Mouse (Mus musculus) lung, embryonic 14.5 days (tissue): ENCODE measurements at regions not wholly inside any gene's neighbourhood (a gene's known extent, or its start where the extent isn't known, plus 50 kb on each side); places are given as distances from the start of the nearest gene placed in this dataset.

Source experiments
- ATAC-seq: fragments of 200-750 bp; cut with Nextera tagmentation; 2 replicates; pipeline ENCODE4 v1.8.0; 2017; ENCODE audit warnings: mild to moderate bottlenecking, moderate TSS enrichment, moderate library complexity; ENCODE audit not compliant: insufficient read depth
- DNase-seq: peaks from one replicate; pipeline ENCODE4 v3.0.0-alpha.2; 2015
- H3K27ac ChIP-seq: fragments of 300-500 bp; sonication (generic); 2 replicates; pipeline ENCODE4 v1.5.1; 2014; ENCODE audit warnings: low read depth, mild to moderate bottlenecking, moderate library complexity
- H3K27me3 ChIP-seq: fragments of 300-500 bp; sonication (generic); 2 replicates; pipeline ENCODE4 v1.6.1; 2014; ENCODE audit warnings: low read length, control low read depth; ENCODE audit not compliant: insufficient read depth
- H3K36me3 ChIP-seq: fragments of 300-500 bp; sonication (generic); 2 replicates; pipeline ENCODE4 v1.6.1; 2014; ENCODE audit warnings: control low read depth; ENCODE audit not compliant: insufficient read depth
- H3K4me1 ChIP-seq: fragments of 300-500 bp; sonication (generic); 2 replicates; pipeline ENCODE4 v1.6.1; 2014; ENCODE audit warnings: antibody characterized with exemption, control low read depth; ENCODE audit not compliant: insufficient read depth
- H3K4me2 ChIP-seq: fragments of 300-500 bp; sonication (generic); 2 replicates; pipeline ENCODE4 v1.6.1; 2014; ENCODE audit warnings: mild to moderate bottlenecking
- H3K4me3 ChIP-seq: fragments of 300-500 bp; sonication (generic); 2 replicates; pipeline ENCODE4 v1.5.1; 2014; ENCODE audit warnings: low read depth, low read length
- H3K9ac ChIP-seq: fragments of 300-500 bp; sonication (generic); 2 replicates; pipeline ENCODE4 v1.6.1; 2014
- H3K9me3 ChIP-seq: fragments of 300-500 bp; sonication (generic); 2 replicates; pipeline ENCODE4 v1.6.1; 2016; ENCODE audit warnings: low read depth, low read length, control low read depth
- CTCF ChIP-seq: IDR thresholded peaks from 2 replicates; pipeline ENCODE4 v1.5.1; 2016; ENCODE audit warnings: antibody characterized with exemption, low read depth
- WGBS: fragments of 180-500 bp; shearing (Covaris S2); extraction: QIAGEN DNeasy Blood & Tissue Kit; methylation state at CpG from one replicate; pipeline ENCODE4 v1.1.7; 2014; 5-methylcytosine and 5-hydroxymethylcytosine counted together

DNA sequence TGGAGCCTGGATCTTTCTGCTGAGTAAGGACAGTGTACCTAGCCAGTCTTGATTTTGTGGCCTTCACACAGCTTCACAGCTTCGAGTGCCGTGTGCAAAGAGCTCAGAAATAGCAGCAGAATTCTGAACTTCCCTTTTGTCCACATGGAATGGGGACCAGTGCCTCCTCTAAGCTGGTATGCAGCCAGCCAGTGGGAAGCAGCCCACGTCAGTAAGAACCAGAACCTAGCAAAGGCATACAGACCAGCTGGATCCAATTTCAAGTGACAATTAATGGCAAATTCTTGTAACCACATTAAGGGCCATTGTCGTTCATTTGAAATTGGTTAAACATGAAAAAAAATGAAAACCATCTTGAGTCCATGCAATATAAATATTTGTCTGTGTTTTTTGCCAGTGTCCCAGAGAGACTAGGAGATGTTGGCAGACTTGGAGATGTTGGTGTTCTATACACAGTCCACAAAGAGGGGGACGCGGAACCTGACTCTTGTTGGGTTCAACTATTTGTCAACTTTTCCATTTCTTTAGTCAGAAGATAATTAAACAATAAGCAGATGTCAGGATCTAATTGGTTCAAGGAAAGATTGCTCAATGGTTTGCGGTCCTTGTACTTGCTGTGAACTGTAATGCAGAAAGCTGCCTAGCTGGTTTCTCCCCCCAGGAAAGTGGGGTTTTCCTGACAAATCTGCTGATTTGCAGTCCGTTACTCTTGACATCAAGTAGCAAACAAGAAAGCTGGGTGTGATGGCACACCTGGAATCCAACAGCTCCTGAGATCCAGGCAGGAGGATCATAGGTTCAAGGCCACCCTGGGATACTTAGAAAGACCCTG is 125.1 kb downstream of the Rplp1 start:
- no peak overlapping the region for H3K27ac ChIP-seq
- no peak overlapping the region for H3K4me3 ChIP-seq
- DNase-seq (peak; percentile 64), ATAC-seq (peak; percentile 56; the same call in 1 of the 2 replicates)
- H3K4me2 ChIP-seq = no peak overlapping the region
- H3K9me3 ChIP-seq = no peaks in the 10 kb centered on the region
- H3K9ac ChIP-seq = no peak overlapping the region
- H3K36me3 ChIP-seq = no peaks in the 10 kb centered on the region
- no peak for TF ChIP-seq CTCF
- WGBS = 45% methylated on average over 8 of the region's 8 CpGs
- H3K4me1 ChIP-seq = no peaks in the 10 kb centered on the region
- no peaks in the 10 kb centered on the region for H3K27me3 ChIP-seq

DNA sequence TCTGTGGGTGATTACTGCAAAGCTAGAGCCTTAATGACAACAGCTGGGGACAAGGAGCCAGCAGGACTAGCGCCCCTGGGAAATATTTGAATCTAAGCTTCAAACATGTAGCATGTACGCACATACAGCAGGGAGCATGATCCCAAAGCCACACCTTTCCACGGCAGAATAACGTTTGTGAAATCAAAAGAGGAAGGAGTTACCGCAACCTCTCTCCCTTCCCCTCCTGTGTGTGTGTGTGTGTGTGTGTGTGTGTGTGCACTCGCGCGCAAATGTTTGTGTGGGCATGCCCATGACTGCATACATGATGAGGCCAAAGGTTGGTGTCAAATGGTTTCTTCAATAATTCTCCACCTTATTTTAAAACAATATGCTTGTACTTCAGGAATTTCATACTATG is 132.9 kb downstream of the Rplp1 start:
- Histone ChIP-seq H3K4me3 (no peak overlapping the region), H3K4me1 (no peaks in the 10 kb centered on the region), H3K36me3 (no peaks in the 10 kb centered on the region), H3K9me3 (no peaks in the 10 kb centered on the region), H3K4me2 (no peak overlapping the region), H3K9ac (no peak overlapping the region), H3K27ac (no peak overlapping the region), H3K27me3 (no peaks in the 10 kb centered on the region)
- TF ChIP-seq CTCF = no peak
- DNase-seq = no peak
- no peak for ATAC-seq
- WGBS = 87% methylated on average over 8 of the region's 8 CpGs

DNA sequence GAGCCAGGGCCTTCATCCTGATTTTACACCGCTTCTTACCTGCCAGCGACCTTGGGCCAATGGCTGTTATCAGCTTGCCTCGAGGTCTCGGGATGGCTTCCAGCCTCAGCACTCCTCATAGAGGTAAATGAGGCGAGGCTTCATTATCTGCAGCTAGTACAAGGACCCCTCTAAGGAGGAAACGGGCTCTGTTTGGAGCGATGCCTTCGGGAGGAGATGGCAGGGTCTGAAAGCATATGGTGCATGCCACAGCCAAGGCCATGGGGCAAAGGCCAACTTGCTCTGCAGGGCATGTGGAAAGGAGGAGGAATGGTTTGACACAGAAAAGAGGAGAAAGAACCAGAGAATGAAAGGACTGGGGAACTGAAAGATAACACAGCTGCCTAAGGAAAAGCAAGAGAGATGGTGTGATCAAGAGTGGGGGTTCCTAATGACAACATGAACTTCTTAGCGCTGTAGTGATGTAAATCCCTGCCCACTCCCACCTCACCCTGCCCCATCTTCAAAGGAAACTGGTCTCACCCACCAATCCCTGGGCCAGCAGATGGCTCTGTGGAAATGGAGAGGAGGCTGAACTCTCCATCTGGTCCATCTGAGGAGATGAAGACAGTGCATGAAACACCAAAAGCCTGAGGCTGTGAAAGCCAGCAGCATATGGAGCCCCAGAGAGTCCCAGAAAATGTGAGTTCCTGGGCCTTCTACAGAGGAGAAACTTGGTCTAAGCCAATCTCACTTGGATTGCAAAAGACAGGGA is 134.0 kb downstream of the Rplp1 start:
- Histone ChIP-seq H3K36me3 (no peaks in the 10 kb centered on the region), H3K27ac (no peak overlapping the region), H3K4me2 (no peak overlapping the region), H3K9me3 (no peaks in the 10 kb centered on the region), H3K9ac (no peak overlapping the region), H3K27me3 (no peaks in the 10 kb centered on the region), H3K4me3 (no peak overlapping the region), H3K4me1 (no peaks in the 10 kb centered on the region)
- WGBS = 81% methylated on average over 9 of the region's 9 CpGs
- no peak for TF ChIP-seq CTCF
- ATAC-seq (no peak), DNase-seq (no peak)

DNA sequence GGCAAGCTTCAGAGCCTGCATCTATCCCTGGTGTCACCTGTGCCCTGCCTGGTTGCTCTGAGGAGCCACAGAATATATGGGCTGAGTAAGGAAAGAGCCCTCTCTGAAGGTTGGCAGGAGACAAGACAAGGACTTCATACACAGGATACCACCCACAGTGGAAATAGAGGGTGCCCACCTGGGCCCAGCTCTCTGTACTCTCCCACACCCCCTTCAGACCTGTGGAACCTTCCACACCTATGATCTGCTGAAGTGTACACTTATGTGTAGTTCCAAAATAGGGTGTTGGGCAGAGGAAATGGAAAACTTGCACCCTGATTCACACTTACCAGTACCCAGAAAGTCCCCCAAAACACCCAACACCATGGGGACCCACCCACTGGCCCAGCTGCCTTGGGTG is 135.2 kb downstream of the Rplp1 start:
- no peak for TF ChIP-seq CTCF
- Histone ChIP-seq H3K9ac (no peak overlapping the region), H3K27me3 (no peaks in the 10 kb centered on the region), H3K4me3 (no peak overlapping the region), H3K27ac (no peak overlapping the region), H3K9me3 (no peaks in the 10 kb centered on the region), H3K36me3 (no peaks in the 10 kb centered on the region), H3K4me1 (no peaks in the 10 kb centered on the region), H3K4me2 (no peak overlapping the region)
- no peak for DNase-seq
- ATAC-seq = no peak

DNA sequence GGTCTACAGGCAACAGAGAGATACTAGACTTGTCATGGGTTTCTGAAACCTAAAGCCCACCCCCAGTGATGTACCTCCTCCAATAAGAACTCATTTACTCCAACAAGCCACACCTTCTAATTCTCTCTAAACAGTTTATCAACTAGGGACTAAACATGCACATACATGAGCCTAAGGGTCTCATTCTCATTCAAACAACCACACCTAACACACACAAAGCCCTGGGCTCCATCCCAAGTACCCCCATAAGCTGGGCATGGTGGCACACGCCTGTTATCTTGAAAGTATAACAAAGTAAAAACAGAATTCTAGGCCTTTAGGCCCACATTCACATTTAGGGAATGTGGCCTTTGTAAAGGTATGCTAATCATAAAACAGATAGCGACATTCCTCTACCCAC is 137.9 kb downstream of the Rplp1 start:
- no peak for DNase-seq
- H3K36me3 ChIP-seq = no peaks in the 10 kb centered on the region
- H3K4me2 ChIP-seq = no peak overlapping the region

DNA sequence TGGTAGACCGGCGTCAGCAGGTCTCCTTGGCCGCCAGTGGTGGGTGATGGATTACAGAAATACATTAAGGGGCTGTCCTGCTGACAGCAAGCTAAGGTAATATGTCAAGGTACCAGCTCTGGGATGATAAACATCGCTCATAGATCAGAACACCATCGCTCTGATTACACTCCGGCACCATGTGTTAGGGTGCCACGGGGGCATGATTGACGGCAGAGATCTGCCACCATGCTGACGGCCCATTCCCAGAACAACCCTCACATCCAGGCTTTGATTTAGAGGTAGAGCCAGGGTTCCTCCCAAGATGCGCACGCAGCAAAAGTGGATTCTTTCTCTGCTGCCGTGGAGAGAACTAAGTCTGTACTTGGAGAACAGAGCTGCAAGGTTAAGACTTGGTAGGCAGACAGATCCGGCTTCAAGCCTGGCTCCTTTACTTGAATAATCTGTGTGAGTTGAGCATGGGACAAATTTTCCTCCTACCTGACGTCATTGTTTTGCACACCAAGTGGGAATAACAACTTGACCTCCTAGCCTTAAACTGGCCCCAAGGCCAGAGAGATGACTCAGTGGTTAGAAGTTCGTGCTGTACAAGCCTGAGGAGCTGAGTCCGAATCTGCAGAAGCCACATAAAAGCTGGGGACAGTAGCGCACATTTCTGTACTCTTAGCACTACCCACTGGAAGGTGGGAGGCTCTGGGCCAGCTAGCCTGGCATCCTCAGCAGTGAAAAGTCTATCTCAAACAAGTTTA is 144.0 kb downstream of the Rplp1 start:
- H3K4me3 ChIP-seq = no peak overlapping the region
- no peaks in the 10 kb centered on the region for H3K27me3 ChIP-seq
- no peaks in the 10 kb centered on the region for H3K36me3 ChIP-seq
- H3K4me2 ChIP-seq = no peak overlapping the region
- ATAC-seq (no peak), DNase-seq (no peak)
- TF ChIP-seq CTCF = no peak
- H3K4me1 ChIP-seq = no peaks in the 10 kb centered on the region
- H3K27ac ChIP-seq = no peak overlapping the region
- no peaks in the 10 kb centered on the region for H3K9me3 ChIP-seq
- H3K9ac ChIP-seq = no peak overlapping the region
- WGBS = 30% methylated on average over 17 of the region's 17 CpGs

More for the DNA sequence above, 137.9 kb downstream of the Rplp1 start:
- no peak for ATAC-seq
- Histone ChIP-seq H3K27ac (no peak overlapping the region), H3K27me3 (no peaks in the 10 kb centered on the region), H3K9ac (no peak overlapping the region), H3K4me1 (no peaks in the 10 kb centered on the region), H3K4me3 (no peak overlapping the region), H3K9me3 (no peaks in the 10 kb centered on the region)
- TF ChIP-seq CTCF = no peak
- 83% methylated on average over 2 of the region's 2 CpGs for WGBS

DNA sequence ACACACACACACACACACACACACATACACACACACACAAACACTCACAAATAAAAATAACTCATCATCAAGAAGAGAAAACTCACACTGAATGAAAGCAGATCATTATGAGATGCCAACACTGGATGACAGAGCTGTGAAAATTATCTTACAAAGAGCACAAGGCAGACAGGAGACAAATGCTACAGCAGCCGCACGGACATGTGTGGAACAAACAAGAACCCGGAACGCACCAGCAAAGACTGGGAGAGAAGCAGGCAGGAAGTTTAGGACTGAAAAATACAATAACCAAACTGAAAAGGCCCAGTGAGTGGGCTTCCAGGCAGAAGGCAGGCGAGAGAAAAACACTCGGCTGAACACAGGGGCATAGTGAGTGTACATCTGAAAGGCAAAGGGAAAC is 148.2 kb downstream of the Rplp1 start:
- Histone ChIP-seq H3K27me3 (no peaks in the 10 kb centered on the region), H3K4me1 (no peaks in the 10 kb centered on the region), H3K4me3 (no peak overlapping the region), H3K9me3 (no peaks in the 10 kb centered on the region), H3K4me2 (no peak overlapping the region), H3K36me3 (no peaks in the 10 kb centered on the region), H3K9ac (no peak overlapping the region), H3K27ac (no peak overlapping the region)
- ATAC-seq (no peak), DNase-seq (peak; percentile 33)
- WGBS = 47% methylated on average over 6 of the region's 6 CpGs
- TF ChIP-seq CTCF = no peak
